Mouse (Mus musculus) WW6 (cell line): ENCODE results near the gene Nkapl.
"Not testable (repeated sequence)": the region's sequence is repeated elsewhere in the genome, so short reads cannot be mapped to it uniquely, and the experiment has no call there.

Source experiments
- DNase-seq: peaks from one replicate; pipeline ENCODE4 v3.0.0-alpha.2; 2013; ENCODE audit warnings: low read depth, low spot score

Nkapl gene

GRCm38 (mm10) chr13:21468061-21469019, at the start of gene Nkapl:
Nkapl (minus strand) TSS chr13:21468509.
- peak; percentile 71 for DNase-seq

GRCm38 (mm10) chr13:21506221-21506649, 37.9 kb upstream of the Nkapl start:
- DNase-seq, result peak; percentile 82

DNA sequence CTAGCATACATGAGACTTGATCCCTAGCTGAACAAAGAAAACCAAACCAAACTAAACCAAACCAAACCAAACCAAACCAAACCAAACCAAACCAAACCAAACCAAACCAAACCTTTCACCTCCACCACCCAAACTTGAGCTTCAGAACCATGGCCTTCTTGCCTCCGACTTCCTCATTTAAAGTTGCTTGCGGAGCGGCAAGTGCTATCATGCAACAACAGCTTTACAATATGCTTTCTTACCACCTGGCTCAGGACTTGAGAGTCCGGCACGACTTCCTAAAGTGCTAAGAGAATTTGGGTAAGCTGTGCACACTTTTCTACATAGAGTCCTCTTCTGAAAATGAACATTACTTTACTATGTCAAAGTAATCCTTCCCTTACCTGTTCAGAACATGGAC, 34.0 kb upstream of the Nkapl start:
- DNase-seq, result no peak

DNA sequence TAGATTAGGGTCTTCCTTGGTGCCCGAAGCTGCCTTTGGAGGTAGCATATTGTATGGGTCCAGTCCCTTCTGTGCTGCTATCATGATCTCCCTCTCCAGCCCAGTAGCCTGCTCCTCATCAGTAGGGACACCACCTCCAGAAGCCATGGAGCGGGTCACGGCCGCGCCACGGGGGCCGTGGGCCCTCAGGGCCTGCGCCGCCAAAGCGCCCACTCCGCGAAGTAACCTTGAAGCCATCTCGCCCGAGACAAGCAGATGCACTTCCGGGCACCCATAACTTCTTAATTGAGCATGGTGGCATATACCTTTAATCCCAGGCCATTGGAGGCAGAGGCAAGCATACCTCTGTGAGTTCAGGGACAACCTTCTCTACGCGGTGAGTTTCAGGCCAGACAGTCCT, 32.9 kb upstream of the Nkapl start, which contains the start of gene Gm11273:
TSS of gene Gm11273 (minus strand) at position 237 of the 400 bp plus-strand sequence.
- DNase-seq, result not testable (repeated sequence)

GRCm38 (mm10) chr13:21495080-21495479, 26.8 kb upstream of the Nkapl start, which contains the start of gene AK157302:
AK157302 (plus strand) TSS chr13:21495223.
- DNase-seq, result no peak

GRCm38 (mm10) chr13:21492847-21493246, 24.5 kb upstream of the Nkapl start:
- DNase-seq, result no peak

- DNase-seq, result no peak
These were observed 18.6 kb upstream of the Nkapl start for GRCm38 (mm10) chr13:21486881-21487280.

DNA sequence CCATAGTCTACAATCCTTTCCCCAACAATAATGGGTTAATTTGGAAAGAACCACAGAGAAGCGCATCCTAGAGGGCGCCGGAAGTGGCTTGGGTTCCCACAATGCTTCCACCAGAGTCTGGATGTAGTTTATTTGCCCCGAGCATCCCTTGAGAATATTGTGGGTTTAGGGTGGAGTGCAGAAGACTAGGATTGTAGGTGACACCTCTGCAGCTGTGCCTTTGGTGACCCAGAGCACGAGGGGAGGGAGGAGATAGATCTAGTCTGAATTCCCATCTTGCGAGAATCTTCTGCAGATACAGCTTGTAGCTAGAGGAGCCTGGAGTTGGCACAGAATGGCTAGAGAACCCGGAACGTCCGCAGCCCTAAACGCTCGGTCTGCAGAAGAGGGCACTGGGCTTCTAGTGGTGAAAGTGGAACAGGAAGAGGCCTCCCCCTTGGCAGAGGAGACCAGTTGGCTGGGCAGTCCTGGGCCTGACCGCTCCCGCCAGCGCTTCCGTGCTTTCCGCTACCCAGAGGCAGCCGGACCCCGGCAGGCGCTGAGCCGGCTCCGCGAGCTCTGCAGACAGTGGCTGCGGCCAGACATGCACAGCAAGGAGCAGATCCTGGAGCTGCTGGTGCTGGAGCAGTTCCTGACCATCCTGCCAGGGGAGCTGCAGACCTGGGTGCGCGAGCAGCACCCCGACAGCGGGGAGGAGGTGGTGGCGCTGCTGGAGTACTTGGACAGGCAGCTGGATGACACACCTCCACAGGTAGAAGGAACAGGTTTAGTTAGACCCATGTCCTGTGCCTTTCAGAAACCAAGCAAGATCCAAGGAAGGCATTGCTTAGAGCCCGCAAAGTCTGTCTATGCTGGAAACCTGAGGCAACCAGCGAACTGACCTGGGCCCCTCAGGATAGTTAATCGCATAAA, 10.7 kb upstream of the Nkapl start, which contains the start of the genes Zkscan4 and Gm10065:
TSS of gene Zkscan4 (plus strand) at position 149 of the 912 bp plus-strand sequence.
TSS of gene Gm10065 (minus strand) at position 683 of the 912 bp plus-strand sequence.
- DNase-seq, result not testable (repeated sequence)

DNA sequence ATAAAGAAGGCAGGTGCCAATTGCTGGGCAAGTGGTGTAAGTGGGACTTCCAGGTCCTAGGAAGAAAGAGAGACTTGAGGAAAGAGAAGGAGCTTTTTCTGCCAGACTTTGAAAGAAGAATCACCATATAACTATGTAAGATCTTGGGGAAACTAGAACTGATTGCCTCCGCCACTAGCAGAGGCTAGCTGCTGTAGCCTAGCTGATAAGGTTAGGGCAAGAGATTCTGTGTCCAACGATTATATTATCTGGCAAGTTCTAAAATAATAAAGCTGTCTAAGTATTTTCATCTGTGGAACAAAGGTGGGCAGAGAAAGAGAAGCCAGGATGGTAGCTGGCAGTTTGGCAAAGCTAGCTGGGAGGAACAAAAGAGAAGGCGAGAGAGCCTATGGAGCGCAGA, 4.1 kb upstream of the Nkapl start:
- DNase-seq, result no peak

DNA sequence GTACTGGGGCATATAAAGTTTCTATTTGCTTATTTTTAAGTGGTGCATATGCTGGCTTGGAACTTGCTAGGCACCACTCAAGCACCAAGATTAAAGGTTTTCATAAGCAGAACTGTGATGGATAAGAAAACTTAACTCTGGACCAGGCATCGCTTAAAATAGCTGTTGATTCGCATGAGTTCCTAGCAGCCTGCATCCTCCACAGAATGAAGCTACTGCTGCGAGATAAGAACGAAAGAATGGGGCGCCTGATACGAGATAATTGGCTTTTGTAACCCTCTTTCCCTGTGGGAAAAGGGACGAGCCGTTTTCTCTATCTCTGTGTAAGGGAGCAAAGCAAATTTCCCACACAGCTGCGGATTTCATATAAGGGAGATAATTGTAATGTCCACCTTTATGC, 788 bp upstream of the Nkapl start:
- no peak for DNase-seq

- no peak for DNase-seq
These were observed 973 bp downstream of the Nkapl start for GRCm38 (mm10) chr13:21467336-21467735.

GRCm38 (mm10) chr13:21462516-21462915, 5.8 kb downstream of the Nkapl start:
- DNase-seq, result not testable (repeated sequence)

GRCm38 (mm10) chr13:21456347-21456746, 12.0 kb downstream of the Nkapl start:
- DNase-seq, result peak; percentile 42

DNA sequence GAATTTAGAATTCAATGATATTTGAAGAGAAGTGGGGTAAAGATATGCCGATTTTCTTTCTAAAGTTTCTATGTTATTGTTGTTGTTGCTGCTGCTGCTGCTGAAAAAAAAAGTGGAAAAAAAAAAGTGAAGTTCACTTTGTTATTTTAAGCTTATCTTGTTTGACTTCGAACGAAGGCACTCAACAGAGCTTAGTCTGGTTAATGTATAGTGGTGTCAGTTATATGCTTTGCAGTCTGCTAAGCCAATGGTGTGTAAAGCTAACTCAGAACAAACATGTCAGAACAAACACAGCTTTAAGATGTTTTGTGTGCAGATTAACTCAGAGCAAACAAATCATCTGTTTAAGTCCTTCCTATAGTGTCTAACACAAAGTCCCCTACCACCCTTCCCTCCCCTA, 14.2 kb downstream of the Nkapl start:
- DNase-seq, result no peak

- DNase-seq, result peak; percentile 52
These were observed 14.9 kb downstream of the Nkapl start, which contains the start of gene Zscan26 for GRCm38 (mm10) chr13:21453449-21453848. Zscan26 (minus strand) TSS chr13:21453730.

DNA sequence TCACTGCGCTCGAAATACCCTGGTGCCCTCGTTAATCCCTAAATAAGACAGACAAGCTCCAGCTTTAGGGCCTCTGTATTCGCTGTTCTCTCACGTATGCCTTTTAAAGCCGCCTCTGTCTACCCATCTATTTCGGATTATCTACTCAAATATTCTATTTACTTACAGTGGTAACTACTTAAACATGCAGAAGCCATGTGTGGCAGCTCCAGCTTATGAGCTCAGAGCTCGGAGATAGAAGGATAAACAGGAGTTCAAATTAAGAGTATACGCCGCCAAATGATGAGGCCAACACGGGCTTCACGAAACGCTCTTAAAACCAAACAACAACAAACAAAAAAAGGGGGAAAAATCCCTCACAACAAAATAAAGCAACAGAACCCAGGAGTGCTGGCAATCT, 15.3 kb downstream of the Nkapl start:
- DNase-seq, result no peak

DNA sequence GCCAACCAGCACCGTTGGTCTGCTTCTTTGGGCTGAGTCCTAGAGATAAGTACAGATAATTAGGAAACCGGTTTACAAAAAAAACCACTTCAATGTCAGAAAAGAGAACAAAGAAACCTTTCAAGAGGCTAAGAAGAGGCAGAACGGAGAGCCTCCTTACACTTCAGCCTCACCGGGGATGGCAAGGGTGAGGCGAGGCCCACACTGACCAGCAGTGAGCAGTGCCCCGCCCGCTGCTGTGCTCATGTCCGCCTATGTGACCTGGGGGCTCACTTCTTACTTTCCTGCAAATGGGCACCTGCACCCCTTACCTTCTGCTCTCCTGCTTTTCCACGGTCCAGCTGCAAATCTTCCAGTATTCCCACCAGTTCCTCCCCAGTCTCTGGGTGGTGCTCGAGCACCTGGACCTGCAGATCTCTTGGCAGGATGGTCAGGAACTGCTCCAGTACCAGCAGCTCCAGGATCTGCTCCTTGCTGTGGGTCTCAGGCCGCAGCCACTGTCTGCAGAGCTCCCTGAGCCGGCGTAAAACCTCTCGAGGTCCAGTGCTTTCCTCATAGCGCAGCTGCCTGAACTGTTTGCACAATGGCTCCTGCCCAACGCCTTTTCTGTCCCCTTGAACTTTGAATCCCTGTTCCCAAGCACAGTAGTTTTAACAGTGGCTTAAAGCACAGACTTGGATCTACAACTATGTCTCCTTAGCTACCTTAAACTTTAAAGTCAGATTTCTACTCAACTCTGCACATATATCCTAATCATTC, 20.3 kb downstream of the Nkapl start:
- no peak for DNase-seq

- no peak for DNase-seq
These were observed 21.5 kb downstream of the Nkapl start for GRCm38 (mm10) chr13:21446796-21447195.

DNA sequence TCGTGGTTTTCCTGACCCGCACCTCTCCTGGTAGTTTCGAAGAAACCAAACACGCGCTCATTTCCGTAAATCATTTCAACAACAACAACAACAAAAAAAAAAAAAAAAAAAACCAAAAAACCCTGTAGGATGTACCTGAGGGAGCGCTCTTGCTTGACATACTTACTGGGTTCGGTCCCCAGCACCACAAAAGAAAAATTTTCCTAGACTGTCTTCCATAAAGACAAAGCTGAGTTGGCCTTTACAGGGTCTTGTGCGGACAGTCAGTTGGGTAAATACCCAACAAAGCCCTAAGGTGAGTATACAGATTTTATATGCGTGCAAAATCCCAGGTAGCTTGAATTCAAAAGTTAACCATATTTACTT, 27.1 kb downstream of the Nkapl start:
- DNase-seq, result no peak

GRCm38 (mm10) chr13:21440503-21441206, 27.7 kb downstream of the Nkapl start, which contains the start of gene Pgbd1:
Pgbd1 (minus strand) TSS chr13:21441058.
- DNase-seq, result peak; percentile 14
